Mouse (Mus musculus): ENCODE data around the gene Igsf3. TPM values are rescaled to one million over a fixed set of nuclear protein-coding genes. Genes with fewer than 3 reads are reported as not detected.

Igsf3 gene
- polyA plus RNA-seq, 1 experiment = not detected

DNA sequence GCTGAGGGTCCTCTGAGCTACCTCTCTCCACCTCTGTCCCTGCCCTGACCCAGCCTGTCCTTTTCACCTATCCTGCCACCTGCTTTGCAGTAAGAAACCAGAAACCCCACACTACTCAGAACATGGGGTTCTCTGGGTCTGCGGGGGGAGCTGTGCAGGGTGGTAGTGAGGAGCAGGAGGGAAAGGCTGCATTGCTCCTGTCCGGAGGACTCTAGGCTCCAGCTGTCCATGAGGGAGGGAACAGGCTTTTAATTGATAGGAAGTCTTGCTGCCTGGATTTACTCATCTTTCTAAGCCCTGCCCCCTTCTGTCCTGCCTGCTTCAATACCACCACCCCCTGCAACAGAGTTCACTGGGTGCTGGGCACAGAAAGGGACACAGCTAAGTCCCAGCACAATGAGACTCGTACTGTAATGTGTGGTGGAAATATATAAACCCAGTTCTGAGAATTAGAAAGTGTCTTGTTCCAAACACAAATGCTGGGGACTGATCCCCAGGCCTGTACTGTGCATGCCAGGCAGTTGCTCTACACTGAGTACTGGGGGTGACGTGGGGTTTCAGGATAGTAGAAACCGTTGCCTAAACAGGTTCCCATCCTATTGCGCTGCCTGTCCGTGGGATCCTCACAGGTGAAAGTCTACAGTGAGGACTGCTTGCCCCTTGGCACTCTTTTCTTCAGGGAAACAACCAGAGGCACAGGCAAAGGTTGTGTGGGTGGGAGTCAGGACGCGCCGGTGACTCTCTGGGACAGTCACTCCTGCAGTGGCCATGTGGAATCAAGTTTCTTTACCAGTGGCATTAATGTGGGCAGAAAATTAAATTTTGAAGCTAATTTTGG, 133.0 kb downstream of the Igsf3 start:
- WGBS = 92% methylated on average over 10 of the region's 10 CpGs
- TF ChIP-seq POLR2A (IDR thresholded peaks at IDR 0.05; ENCODE audit: insufficient read depth, low read depth, low read length) = no peak
- TF ChIP-seq CTCF (IDR thresholded peaks at IDR 0.05; ENCODE audit: insufficient read depth, low read depth, low read length) = no peak

DNA sequence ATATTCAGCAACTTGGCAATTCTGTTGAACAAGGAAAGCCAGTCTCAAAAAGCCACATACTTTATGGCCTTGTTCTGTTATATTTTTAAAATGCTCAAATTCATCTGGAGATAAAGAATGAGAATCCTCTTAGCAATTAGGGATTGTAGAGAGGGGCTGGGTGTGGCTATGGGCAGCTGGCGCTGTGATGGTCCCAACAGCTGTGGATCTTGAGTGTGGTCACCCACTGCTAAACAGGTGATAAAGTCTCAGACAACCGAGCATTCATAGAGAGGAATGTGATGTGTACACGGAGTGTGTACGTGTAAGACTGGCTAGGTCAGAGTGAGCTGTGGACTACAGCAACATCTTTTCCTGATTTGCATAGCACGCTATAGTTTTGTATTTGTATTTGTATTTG, 133.7 kb downstream of the Igsf3 start:
- H3K4me3 ChIP-seq (ENCODE audit: insufficient read depth, low read depth, low read length) = no peak overlapping the region
- TF ChIP-seq CTCF (IDR thresholded peaks at IDR 0.05; ENCODE audit: insufficient read depth, low read depth, low read length) (no peak), POLR2A (IDR thresholded peaks at IDR 0.05; ENCODE audit: insufficient read depth, low read depth, low read length) (no peak)
- 94% methylated on average over 5 of the region's 5 CpGs for WGBS
- H3K27ac ChIP-seq (ENCODE audit: insufficient read depth, low read depth, low read length) = no peak overlapping the region
- peaks cover 9% of the 10 kb centered on the region for H3K4me1 ChIP-seq (ENCODE audit: control insufficient read depth, insufficient read depth, low read length)

More for the DNA sequence above, 133.0 kb downstream of the Igsf3 start:
- Histone ChIP-seq H3K4me3 (ENCODE audit: insufficient read depth, low read depth, low read length) (no peak overlapping the region), H3K27ac (ENCODE audit: insufficient read depth, low read depth, low read length) (no peak overlapping the region), H3K4me1 (ENCODE audit: control insufficient read depth, insufficient read depth, low read length) (peaks cover 9% of the 10 kb centered on the region)

Other genes with a start within 250 kb of the Igsf3 start
- not detected in 2 replicates for gene Cd2, start 89.1 kb upstream of the Igsf3 start, polyA plus RNA-seq (2012; ENCODE audit: insufficient read depth, insufficient read length, low replicate concordance, missing spikeins)
- gene Atp1a1, start 227.6 kb downstream of the Igsf3 start, polyA plus RNA-seq (2012; ENCODE audit: insufficient read depth, insufficient read length, low replicate concordance, missing spikeins) = 138 and 333 TPM in 2 replicates

Measured in olfactory bulb, adult 2 months (tissue).